Comparison of ENCODE assay signal across 17 mouse cellular contexts in the genomic region with DNA sequence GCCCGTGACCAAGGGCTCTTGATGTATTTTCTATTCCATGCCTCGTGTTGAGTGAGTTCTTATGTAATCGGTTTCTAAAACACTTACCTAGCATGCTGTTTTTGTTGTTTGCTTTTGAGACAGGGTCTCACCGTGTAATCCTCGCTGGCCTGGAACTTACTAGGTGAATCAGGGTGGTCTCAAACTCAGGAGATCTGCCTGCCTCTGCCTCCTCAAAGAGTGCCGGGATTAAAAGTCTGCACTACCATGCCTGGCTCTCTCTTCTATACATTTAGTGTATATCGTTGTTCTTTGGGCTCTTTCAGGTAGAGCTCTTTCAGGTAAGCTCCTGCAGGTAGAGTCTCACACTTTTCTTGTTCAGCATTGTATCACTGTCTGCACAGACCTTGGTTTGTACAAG. TPM values are rescaled to one million over a fixed set of nuclear protein-coding genes. Genes with fewer than 3 reads are reported as not detected.
DNase-seq lines count a peak whose midpoint lies in the region; ATAC-seq and TF ChIP-seq lines count a peak whose summit lies in the region.
"Had no signal": no experiment of that assay in that cellular context is flagged by ENCODE, and none has a peak within 500 bp of the region (broad histone marks: within the 10 kb centered on the region; RNA-seq: fewer than 3 reads in every experiment).

No protein-coding gene starts in this region.

- TF ChIP-seq CTCF in hindbrain, postnatal 0 days (IDR thresholded peaks at IDR 0.05; ENCODE audit: low read depth): no peak
- TF ChIP-seq CTCF in liver, postnatal 0 days (IDR thresholded peaks at IDR 0.05; ENCODE audit: low read depth): no peak

- H3K36me3 ChIP-seq in hindbrain, embryonic 13.5 days: peaks cover 8% of the 10 kb centered on the region
- H3K36me3 ChIP-seq in hindbrain, postnatal 0 days (ENCODE audit: insufficient read depth, low read length): no peaks in the 10 kb centered on the region; the same call in 1 of the 2 replicates
- H3K36me3 ChIP-seq in megakaryocyte, embryonic 14.5 days (replicated peaks; ENCODE audit: low read length): peaks cover 35% of the 10 kb centered on the region
- peaks cover 17% of the 10 kb centered on the region for H3K36me3 ChIP-seq in liver, postnatal 0 days (replicated peaks; ENCODE audit: insufficient read depth, low read length)

- peak; percentile 40 for DNase-seq in cerebellum, adult 11-12 months
- no peak for DNase-seq in cerebellum, postnatal 14 days
- no peak for DNase-seq in hindbrain, postnatal 0 days (ENCODE audit: low spot score)
- DNase-seq in liver, postnatal 0 days: no peak
- no peak for DNase-seq in urinary bladder, postnatal 25 days (ENCODE audit: low spot score)
- DNase-seq: spleen, adult 18-20 months had no signal

- no peak overlapping the region for H3K4me2 ChIP-seq in hindbrain, embryonic 13.5 days
- H3K4me2 ChIP-seq in hindbrain, postnatal 0 days (ENCODE audit: low read depth, low read length): no peak overlapping the region
- peak overlapping the region; percentile 90; the same call in 1 of the 2 replicates for H3K4me2 ChIP-seq in liver, postnatal 0 days (ENCODE audit: low read depth, low read length)

- H3K9me3 ChIP-seq in hindbrain, embryonic 13.5 days: no peaks in the 10 kb centered on the region
- no peaks in the 10 kb centered on the region for H3K9me3 ChIP-seq in hindbrain, postnatal 0 days (ENCODE audit: low read length)
- no peaks in the 10 kb centered on the region for H3K9me3 ChIP-seq in megakaryocyte, embryonic 14.5 days
- H3K9me3 ChIP-seq in liver, postnatal 0 days (ENCODE audit: low read length): no peaks in the 10 kb centered on the region
- H3K9me3 ChIP-seq: embryonic facial prominence, embryonic 13.5 days had no signal

- H3K4me3 ChIP-seq in hindbrain, embryonic 13.5 days: no peak overlapping the region
- no peak overlapping the region for H3K4me3 ChIP-seq in hindbrain, postnatal 0 days (ENCODE audit: low read length)
- H3K4me3 ChIP-seq in megakaryocyte, embryonic 14.5 days (replicated peaks): peak overlapping the region; percentile 38
- H3K4me3 ChIP-seq in liver, postnatal 0 days (ENCODE audit: low read depth, low read length): no peak overlapping the region

- no peak for TF ChIP-seq EP300 in liver, postnatal 0 days (IDR thresholded peaks at IDR 0.05; ENCODE audit: low read depth)

- no peak for ATAC-seq in hindbrain, embryonic 13.5 days (ENCODE audit: low FRiP score)
- ATAC-seq in hindbrain, postnatal 0 days: no peak
- ATAC-seq in megakaryocyte, adult 5-6 weeks (ENCODE audit: poor library complexity, severe bottlenecking): no peak
- no peak for ATAC-seq in liver, postnatal 0 days

- H3K27me3 ChIP-seq in hindbrain, embryonic 13.5 days: no peaks in the 10 kb centered on the region
- H3K27me3 ChIP-seq in hindbrain, postnatal 0 days (ENCODE audit: insufficient read depth, low read length): no peaks in the 10 kb centered on the region
- no peaks in the 10 kb centered on the region for H3K27me3 ChIP-seq in megakaryocyte, embryonic 14.5 days (replicated peaks)
- H3K27me3 ChIP-seq in liver, postnatal 0 days (ENCODE audit: insufficient read depth, low read length): no peaks in the 10 kb centered on the region
- H3K27me3 ChIP-seq: embryonic facial prominence, embryonic 13.5 days had no signal

- peaks cover 34% of the 10 kb centered on the region for H3K4me1 ChIP-seq in hindbrain, embryonic 13.5 days (replicated peaks)
- peaks cover 11% of the 10 kb centered on the region for H3K4me1 ChIP-seq in hindbrain, postnatal 0 days (ENCODE audit: insufficient read depth, low read length)
- H3K4me1 ChIP-seq in megakaryocyte, embryonic 14.5 days: peaks cover 56% of the 10 kb centered on the region
- H3K4me1 ChIP-seq in liver, postnatal 0 days (ENCODE audit: insufficient read depth): peaks cover 39% of the 10 kb centered on the region

- peak overlapping the region; percentile 77; the same call in 1 of the 2 replicates for H3K27ac ChIP-seq in hindbrain, embryonic 13.5 days
- no peak overlapping the region for H3K27ac ChIP-seq in hindbrain, postnatal 0 days
- H3K27ac ChIP-seq in liver, postnatal 0 days (ENCODE audit: low read depth): peak overlapping the region; percentile 46; the same call in 1 of the 2 replicates

- H3K9ac ChIP-seq in hindbrain, embryonic 13.5 days: no peak overlapping the region
- no peak overlapping the region for H3K9ac ChIP-seq in hindbrain, postnatal 0 days (replicated peaks; ENCODE audit: low read length)
- no peak overlapping the region for H3K9ac ChIP-seq in liver, postnatal 0 days (replicated peaks)

- 91% methylated on average over 7 of the region's 7 CpGs for WGBS in hindbrain, embryonic 13.5 days
- WGBS in hindbrain, postnatal 0 days: 86% methylated on average over 7 of the region's 7 CpGs
- whole genome bisulfite sequencing in liver, postnatal 0 days (ENCODE audit: insufficient replicate concordance): 83% methylated on average over 7 of the region's 7 CpGs

RNA-seq across cellular contexts. Expression of a gene that starts 0.8 kb away (rescaled TPM):
- polyA plus RNA-seq in hindbrain, embryonic 13.5 days (2015; fragmentation: Nextera tagmentation; extraction: Ambion mirVana): 6.5 and 6.6 TPM in 2 replicates
- total RNA-seq in hindbrain, postnatal 0 days (2014; rRNA removed): 17.5 and 21.0 TPM in 2 replicates
- 6.1 and 6.8 TPM in 2 replicates for polyA plus RNA-seq in hindbrain, postnatal 0 days (2015; fragmentation: Nextera tagmentation; extraction: Ambion mirVana)
- 0.44 and 1.8 TPM in 2 replicates for polyA plus RNA-seq in megakaryocyte, embryonic 14.5 days (2012; ENCODE audit: insufficient read depth, low replicate concordance)
- total RNA-seq in megakaryocyte, adult 5-6 weeks (2015): 4.2 and 5.0 TPM in 2 replicates
- total RNA-seq in megakaryocyte, adult 5-6 weeks (2017): 5.6 and 6.1 TPM in 2 replicates
- 2.7 TPM in 2 replicates for polyA plus RNA-seq in liver, postnatal 0 days (2015; fragmentation: Nextera tagmentation; extraction: Ambion mirVana)

RNA-seq across cellular contexts. Expression of a gene that starts 1.9 kb away (rescaled TPM):
- polyA plus RNA-seq in hindbrain, embryonic 13.5 days (2015; fragmentation: Nextera tagmentation; extraction: Ambion mirVana): 20.2 and 21.6 TPM in 2 replicates
- total RNA-seq in hindbrain, postnatal 0 days (2014; rRNA removed): 25.9 and 29.1 TPM in 2 replicates
- polyA plus RNA-seq in hindbrain, postnatal 0 days (2015; fragmentation: Nextera tagmentation; extraction: Ambion mirVana): 17.9 and 20.3 TPM in 2 replicates
- polyA plus RNA-seq in megakaryocyte, embryonic 14.5 days (2012; ENCODE audit: insufficient read depth, low replicate concordance): 4.7 and 7.1 TPM in 2 replicates
- 14.9 and 16.3 TPM in 2 replicates for total RNA-seq in megakaryocyte, adult 5-6 weeks (2015)
- 17.3 and 22.1 TPM in 2 replicates for total RNA-seq in megakaryocyte, adult 5-6 weeks (2017)
- polyA plus RNA-seq in liver, postnatal 0 days (2015; fragmentation: Nextera tagmentation; extraction: Ambion mirVana): 6.3 and 7.4 TPM in 2 replicates

RNA-seq across cellular contexts. Expression of a gene that starts 34.5 kb away (rescaled TPM):
- polyA plus RNA-seq in hindbrain, embryonic 13.5 days (2015; fragmentation: Nextera tagmentation; extraction: Ambion mirVana): not detected in 2 replicates
- total RNA-seq in hindbrain, postnatal 0 days (2014; rRNA removed): not detected in 2 replicates
- 0.23 and 0.26 TPM in 2 replicates for polyA plus RNA-seq in hindbrain, postnatal 0 days (2015; fragmentation: Nextera tagmentation; extraction: Ambion mirVana)
- polyA plus RNA-seq in megakaryocyte, embryonic 14.5 days (2012; ENCODE audit: insufficient read depth, low replicate concordance): not detected in 2 replicates
- not detected in 2 replicates for total RNA-seq in megakaryocyte, adult 5-6 weeks (2015)
- not detected in 2 replicates for total RNA-seq in megakaryocyte, adult 5-6 weeks (2017)
- 0.61 and 28.3 TPM in 2 replicates for polyA plus RNA-seq in liver, postnatal 0 days (2015; fragmentation: Nextera tagmentation; extraction: Ambion mirVana)
- total RNA-seq: adrenal gland, postnatal 36 days; heart, postnatal 36 days; layer of hippocampus, postnatal 14 days; left cerebral cortex, postnatal 25 days had no signal
- polyA plus RNA-seq: embryonic facial prominence, embryonic 13.5 days; forebrain, embryonic 14.5 days; lung, embryonic 16.5 days had no signal

RNA-seq across cellular contexts. Expression of a gene that starts 45.0 kb away (rescaled TPM):
- polyA plus RNA-seq in hindbrain, embryonic 13.5 days (2015; fragmentation: Nextera tagmentation; extraction: Ambion mirVana): not detected in 2 replicates
- total RNA-seq in hindbrain, postnatal 0 days (2014; rRNA removed): 0.72 TPM in 1 of 2 replicates, not detected in the other
- 0.60 and 0.62 TPM in 2 replicates for polyA plus RNA-seq in hindbrain, postnatal 0 days (2015; fragmentation: Nextera tagmentation; extraction: Ambion mirVana)
- not detected in 2 replicates for polyA plus RNA-seq in megakaryocyte, embryonic 14.5 days (2012; ENCODE audit: insufficient read depth, low replicate concordance)
- not detected in 2 replicates for total RNA-seq in megakaryocyte, adult 5-6 weeks (2015)
- total RNA-seq in megakaryocyte, adult 5-6 weeks (2017): not detected in 2 replicates
- polyA plus RNA-seq in liver, postnatal 0 days (2015; fragmentation: Nextera tagmentation; extraction: Ambion mirVana): 101 and 105 TPM in 2 replicates
- total RNA-seq: layer of hippocampus, postnatal 14 days had no signal
- polyA plus RNA-seq: activated CD4-positive, CD25-positive, alpha-beta regulatory T cell, adult 4 months; embryonic facial prominence, embryonic 13.5 days; forebrain, embryonic 14.5 days had no signal

RNA-seq across cellular contexts. Expression of a gene that starts 54.7 kb away (rescaled TPM):
- polyA plus RNA-seq in hindbrain, embryonic 13.5 days (2015; fragmentation: Nextera tagmentation; extraction: Ambion mirVana): not detected in 2 replicates
- total RNA-seq in hindbrain, postnatal 0 days (2014; rRNA removed): not detected in 2 replicates
- not detected in 2 replicates for polyA plus RNA-seq in hindbrain, postnatal 0 days (2015; fragmentation: Nextera tagmentation; extraction: Ambion mirVana)
- polyA plus RNA-seq in megakaryocyte, embryonic 14.5 days (2012; ENCODE audit: insufficient read depth, low replicate concordance): not detected in 2 replicates
- not detected in 2 replicates for total RNA-seq in megakaryocyte, adult 5-6 weeks (2015)
- total RNA-seq in megakaryocyte, adult 5-6 weeks (2017): not detected in 2 replicates
- polyA plus RNA-seq in liver, postnatal 0 days (2015; fragmentation: Nextera tagmentation; extraction: Ambion mirVana): not detected in 2 replicates
- total RNA-seq: adrenal gland, postnatal 36 days; heart, postnatal 36 days; layer of hippocampus, postnatal 14 days; left cerebral cortex, postnatal 25 days had no signal
- polyA plus RNA-seq: activated CD4-positive, CD25-positive, alpha-beta regulatory T cell, adult 4 months; embryonic facial prominence, embryonic 13.5 days; forebrain, embryonic 14.5 days; lung, embryonic 16.5 days had no signal
